Mouse (Mus musculus) R1 (cell line): ENCODE data around the gene Dbi.

ENCODE experiments used
- DNase-seq: peaks from one replicate; pipeline ENCODE4 v3.0.0-alpha.2; 2018; ENCODE audit warnings: low read depth, low spot score

Gene Dbi

DNA sequence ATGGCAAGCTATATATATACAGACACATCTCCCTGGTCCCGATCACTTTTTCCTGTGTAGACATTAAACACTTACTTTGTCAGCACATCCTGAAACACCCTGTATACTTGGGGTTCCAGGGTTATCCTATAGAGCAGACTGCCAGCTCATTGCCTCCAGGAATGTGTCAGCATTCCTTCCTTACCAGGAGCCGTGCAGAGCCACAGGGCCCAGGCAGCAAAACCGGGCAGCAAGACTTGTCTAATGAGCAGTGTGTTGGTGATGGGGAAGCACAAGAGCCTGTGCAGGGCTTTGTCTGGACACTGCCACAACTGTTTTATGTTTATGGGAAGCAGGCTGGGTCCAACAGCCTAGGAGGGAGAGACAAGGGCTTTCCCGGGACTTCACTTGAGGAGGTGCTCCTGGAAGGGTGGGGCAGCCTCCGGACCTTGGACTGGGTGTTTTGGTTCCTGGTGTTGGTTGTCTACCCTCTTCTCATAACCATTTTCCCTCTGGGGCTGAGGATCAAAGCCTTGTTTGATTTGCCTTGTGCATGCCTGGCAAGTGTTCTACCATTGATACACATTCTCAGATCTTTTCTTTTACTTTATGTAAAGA lies 36.9 kb downstream of the Dbi start:
- peak; percentile 57 for DNase-seq

DNA sequence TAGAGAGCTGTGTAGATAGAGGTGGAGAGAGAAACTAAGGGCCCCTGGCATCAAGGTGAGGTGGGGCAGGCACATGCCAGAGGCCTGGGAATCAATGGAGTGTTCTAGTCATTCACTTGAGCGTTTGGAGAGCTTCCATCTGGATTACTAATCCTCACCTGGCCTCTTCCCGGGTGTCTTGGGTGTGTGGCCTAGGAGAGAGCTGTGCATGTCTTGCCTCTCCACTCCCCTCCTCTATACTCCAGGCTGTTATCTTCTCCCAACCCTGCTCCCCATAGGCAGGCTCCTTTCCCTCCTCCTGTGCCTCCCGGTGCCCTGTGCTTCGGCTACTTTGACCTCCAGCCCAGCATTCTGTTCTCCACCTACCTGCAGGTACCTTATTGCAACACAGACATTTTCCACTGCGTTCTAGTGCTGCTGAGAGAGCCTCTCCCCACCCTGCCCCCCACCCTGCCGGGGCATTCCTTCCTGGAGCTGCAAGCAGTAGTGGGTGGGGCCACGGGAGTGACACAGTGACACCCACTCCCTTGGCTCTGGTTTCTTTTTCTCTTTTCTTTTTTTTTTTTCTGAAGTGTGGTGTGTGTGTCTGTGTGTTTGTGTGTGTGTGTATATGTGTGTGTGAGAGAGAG lies 37.8 kb downstream of the Dbi start:
- DNase-seq: peak; percentile 86

DNA sequence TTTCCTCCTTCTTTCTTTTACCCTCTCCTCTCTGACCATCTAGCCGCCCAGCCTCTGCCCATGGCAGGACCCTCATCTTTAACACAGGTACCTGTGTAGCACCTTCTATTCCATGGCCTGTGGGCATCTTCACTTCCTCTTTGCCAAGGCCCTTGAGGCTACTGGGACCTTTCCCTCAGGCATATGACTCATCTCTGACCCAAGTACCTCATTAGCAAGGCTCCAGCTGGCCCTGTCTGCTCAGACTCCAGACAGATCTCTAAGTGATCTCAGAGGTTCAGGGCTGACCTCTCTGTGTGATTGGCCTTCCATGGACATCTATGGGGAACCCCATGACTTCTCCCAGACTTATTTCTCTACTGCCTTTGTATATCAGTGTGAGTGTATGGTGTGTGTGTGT lies 40.2 kb downstream of the Dbi start:
- no peak for DNase-seq

DNA sequence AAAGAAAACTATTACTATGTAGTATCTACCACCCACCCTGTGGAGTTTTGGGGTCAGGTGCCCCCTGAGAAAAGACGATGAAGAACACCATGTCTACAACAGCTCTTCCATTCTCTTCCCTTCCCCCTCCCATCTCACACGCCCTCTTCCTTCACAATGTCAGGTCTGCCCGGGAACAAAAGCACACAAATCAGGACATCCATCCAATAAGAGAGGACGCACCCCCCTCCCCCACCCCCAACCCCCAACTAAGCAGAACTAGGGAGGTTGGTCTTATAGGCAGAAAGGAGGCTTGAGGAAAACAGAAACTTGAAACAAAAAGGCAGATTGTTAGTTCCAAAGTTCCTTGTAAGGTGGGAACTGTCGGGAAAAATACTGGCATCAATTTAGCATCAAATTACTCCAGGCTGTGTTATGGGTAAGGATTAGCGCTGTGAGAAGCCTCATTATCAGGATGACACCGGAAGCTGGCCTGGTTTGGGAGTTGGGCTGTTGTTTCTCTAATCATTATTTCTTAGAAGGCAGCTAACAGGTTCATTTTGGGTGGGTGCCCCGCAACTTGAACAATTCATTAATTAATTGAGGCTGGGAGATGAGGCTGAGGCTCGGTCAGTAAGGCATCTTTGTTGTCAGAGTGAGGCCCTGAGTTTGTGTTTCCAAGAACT lies 43.0 kb downstream of the Dbi start:
- peak; percentile 86 for DNase-seq

DNA sequence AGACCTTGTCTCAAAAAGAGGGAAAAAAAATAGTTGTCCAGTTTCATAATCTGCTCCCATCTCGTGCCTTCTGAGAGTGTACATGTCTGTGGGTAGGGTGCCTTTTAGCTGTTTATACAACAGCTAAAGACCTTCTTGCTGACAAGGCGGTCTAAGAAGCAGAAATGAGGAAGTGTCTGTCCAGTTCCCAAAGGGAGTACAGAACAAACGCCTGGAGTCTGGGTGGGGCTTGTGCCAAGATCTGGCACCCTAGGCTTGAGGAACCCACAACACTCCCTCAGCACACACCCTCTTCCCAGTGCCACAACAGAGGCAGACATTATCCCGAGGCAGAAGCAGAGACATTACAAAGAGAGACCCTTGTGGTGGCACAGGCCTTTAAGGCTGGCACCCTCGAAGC lies 45.4 kb downstream of the Dbi start:
- no peak for DNase-seq

DNA sequence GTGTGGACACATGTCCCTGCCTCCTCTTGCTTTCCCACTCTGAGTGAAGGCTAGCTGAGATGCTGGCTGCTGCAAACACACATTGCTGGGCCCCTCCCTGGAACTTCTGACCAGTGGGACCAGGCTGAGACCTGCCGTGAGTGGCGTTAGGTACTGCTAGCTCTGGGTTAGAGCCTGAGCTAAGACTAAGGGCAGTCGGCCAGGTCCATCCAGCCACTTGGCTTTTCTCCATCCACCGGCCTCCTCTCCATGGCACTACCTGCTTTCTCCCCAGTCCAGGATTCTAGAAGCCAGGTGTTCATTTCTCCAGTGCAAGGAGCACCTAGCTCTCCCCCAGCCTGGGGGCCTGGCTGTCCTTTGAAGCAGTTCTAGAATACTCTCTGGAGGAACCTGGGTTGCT lies 45.9 kb downstream of the Dbi start:
- DNase-seq: no peak

DNA sequence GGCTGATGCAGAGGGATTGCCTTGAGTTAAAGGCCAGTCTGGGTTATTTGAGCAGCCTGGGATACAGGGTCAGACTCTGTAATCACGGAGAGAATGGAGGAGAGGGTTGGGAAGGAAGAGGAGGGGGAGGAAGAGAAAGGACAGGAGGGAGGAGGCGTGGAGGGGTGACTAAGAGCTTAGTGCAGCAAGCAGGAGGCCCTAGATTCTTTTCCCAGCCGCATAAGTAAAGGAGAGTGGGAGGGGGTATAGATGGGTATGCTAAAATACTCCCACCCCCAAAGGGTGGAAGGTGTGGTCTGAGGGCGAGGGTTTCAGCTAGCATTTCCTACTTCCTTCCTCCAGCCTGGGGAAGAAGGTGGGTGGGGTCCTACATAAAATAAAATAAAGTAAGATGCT lies 46.6 kb downstream of the Dbi start:
- DNase-seq: peak; percentile 89

DNA sequence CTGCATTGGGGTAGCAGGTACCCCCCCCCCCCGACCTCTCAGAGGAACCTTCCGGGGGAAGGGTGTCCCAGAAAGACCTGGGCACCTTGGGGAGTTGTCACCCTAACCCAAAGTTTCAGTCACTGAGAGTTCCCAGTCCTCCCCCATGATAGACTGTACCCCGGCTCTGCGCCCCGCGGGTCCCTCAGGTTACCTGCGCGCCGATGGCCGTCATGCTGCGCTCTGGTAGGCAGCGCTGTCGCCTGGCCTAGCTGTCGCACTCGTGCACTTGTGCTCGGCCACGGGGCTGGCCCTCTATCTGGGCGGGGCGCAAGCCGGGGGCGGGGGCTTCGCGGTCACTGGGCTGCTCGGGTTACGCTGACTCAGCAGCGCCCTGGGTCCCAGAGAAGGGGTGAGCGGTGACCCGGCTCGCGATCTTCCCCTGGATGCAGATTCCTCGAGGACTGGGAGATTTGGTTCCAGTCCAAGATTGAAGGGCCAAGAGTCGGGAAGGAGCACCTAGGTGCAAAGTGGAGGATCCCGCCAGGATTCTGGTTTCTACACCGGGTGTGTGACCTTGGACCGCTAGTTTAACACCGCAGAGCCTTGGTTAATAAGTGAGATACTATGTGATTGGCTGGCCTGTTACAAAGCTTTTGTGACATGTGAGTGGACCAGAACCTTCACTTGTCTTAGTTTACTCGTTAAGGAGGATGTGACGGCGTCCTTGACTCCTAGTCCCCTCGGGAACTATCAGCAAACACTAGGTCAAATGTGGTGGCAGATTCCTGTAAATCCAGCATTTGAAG lies 47.2 kb downstream of the Dbi start, which contains the start of gene Tmem37:
TSS of gene Tmem37 (minus strand) at position 556 of the 788 bp plus-strand sequence.
- DNase-seq: peak; percentile 81

DNA sequence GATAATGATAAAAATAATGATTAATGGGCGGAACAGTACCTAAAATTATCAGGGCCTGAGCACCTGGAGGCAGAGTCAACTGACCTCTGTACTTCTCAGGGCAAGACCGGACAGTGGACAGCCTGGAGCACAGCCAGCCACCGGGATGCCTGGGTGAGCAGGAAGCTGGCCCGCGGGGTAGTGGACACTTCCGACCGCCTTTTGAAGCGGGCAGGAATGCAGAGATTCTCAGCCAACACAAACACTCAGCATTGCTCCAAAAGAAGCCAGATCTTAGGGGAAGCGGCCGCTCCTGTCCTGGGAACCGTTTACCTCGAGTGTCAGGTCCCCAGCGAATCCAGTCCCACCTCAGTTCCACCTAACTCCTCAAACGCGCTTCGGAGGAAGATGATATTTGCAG lies 48.0 kb downstream of the Dbi start:
- no peak for DNase-seq

DNA sequence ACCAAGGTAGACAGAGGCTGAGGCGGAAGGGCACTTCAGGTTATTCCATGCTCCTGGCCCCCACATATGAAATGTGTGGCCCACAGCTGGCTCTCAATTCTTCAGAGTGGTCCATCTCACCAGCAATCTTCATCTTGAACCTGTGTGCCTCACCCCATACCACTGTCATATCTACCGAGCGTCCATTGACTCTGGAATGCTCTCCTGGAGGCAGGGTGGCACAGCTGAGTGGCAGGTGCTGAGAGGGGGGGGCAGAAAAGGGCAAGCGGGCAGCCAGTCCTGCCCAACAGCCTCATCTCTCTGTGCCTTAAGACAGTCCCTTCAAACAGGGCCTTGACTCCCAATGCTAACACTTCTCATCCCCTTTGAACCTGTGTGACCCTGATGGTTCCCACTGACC lies 49.7 kb downstream of the Dbi start:
- no peak for DNase-seq

DNA sequence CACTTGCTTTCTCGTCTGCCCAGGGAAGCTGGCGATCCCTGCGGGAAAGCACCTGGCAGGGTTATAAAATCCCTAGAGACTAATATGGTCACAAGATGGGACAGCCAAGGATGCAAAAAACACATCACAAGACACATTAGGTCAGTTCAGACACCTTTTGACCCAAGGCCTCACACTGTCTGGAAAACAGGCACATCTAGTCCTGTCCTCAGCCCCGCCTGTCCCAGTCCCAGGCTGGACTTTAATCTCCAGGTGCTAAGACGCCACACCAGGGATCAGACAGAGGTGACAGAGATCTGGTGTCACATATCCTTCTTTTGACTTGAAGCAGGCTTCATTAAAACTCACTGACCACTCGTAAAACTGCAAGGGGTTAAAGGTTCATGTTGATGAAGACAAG lies 50.7 kb downstream of the Dbi start:
- DNase-seq: no peak

DNA sequence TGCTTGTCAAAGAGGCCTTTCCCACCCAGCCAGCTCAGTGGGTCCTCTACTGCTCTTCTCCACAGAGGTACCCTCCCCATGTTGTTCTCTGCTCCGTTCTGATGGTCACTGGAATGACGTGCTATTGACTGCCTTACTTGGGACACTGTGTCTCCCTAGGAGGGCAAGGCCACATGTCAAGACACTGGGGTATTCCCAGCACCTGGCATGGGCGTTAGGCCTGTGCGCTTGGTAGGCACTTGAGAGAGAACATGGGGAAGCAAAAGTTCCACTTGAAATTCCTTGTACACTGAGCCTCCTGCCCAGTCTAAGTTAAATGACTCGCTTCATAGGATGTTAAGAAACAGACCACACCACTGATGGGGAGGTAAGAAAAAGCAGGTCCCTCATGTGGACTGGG lies 51.8 kb downstream of the Dbi start:
- no peak for DNase-seq

DNA sequence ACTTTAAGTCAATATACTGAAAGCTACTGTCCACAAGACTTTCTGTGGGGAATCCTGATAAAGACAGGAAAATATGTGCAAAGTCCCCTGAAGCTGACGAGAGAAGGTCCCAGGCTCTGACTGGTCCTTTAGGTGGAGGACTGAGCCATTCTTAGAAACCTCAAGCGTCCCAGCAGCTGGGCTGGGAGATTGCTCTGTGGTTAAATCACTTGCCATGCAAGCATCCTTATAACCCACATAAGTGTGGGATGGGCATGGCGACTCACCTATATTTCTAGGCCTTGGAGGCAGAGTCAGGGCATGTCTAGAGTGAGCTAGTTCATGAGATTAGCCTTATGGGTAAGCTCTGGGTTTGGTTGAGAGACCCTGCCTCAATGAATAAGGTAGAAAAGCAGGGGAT lies 54.3 kb downstream of the Dbi start:
- DNase-seq: no peak

DNA sequence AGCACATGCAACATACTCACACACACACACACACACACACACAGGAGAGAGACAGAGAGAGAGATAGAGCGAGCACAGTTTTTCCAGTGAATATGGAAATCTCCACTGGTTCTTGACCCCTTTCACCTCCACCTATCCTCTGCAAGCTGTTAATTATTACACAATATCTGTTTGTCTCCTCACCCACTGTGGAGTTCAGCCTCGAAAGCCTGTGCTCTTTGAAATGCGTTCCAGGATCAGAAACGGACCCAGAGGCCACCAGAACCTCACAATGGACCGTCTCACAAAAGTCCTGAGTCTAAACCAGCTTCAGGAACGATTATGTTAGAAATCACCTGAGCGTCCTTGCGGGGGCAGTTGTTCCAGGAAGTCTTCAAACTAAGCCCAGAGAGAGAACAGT lies 54.7 kb downstream of the Dbi start:
- no peak for DNase-seq

DNA sequence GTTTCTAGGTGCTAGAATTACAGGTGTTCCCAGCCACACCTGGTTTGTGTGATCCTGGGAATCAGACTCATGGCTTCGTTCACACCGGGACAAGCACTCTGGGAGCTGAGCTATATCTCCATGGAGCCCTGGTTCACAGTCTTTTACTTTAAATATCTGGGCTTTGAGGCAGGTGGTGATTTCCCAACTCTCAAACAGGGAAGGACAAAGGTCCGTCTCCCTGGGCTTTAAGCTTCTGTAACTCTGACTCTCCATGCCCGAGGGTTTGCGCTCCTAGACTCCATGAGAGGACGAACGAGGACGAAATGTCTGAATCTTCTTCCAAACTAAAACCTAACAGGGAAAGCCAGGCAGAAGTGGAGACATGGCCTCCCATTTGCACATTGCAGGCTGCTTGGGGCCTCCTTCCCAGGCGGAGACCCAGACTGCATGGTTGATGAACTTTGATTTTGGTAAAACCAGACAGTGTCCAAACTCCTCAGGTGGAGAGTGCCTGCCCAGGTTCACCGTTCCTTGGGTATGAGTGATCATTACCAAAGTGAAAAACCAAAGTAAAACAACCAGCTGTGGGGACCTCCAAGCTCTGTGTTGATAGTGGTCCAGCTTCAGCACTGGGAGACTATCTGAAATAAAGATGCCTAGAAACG lies 56.7 kb downstream of the Dbi start:
- DNase-seq: no peak
